ENCODE assay signal across 9 mouse cellular contexts in the genomic region with DNA sequence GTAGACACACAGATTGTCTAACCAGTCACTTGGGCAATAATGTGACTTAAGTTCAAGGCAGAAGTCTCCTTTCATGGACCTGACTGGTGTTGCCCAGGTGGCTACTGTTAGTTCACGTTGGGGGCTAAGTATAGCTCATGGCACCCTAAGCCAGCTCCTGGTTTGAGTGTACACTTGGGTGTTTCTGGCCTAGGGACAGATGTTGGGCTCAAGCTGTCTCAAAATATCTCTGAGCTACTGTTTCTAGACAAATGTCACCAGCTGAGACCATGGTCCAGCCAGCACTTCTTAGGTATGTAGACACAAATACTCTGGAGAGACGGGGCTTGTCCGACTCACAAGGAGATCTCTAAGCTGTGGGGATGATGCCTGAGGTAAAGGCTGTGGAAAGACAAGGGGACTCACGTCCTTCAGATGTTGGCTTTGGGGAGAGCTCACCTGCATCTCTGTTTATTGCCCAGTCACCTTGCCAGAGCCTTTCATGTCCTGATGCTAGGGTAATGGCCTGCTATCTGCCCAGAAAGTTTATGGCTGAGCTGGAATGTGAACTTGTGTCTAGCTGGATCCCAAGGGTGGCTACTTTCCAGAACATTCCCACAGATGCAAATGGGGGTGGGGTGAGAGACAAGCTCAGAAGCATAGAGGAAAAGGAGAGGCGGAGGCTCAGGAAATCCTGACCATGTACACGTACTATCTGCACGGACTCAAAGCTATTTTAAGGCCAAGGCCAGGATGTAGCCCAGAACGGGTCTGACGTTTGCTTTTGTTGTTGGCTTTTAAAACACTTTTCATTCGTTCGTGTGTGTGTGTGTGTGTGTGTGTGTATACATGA. TPM values are rescaled to one million over a fixed set of nuclear protein-coding genes. Genes with fewer than 3 reads are reported as not detected.
DNase-seq lines count a peak whose midpoint lies in the region; ATAC-seq and TF ChIP-seq lines count a peak whose summit lies in the region.
"Had no signal": no experiment of that assay in that cellular context is flagged by ENCODE, and none has a peak within 500 bp of the region (broad histone marks: within the 10 kb centered on the region; RNA-seq: fewer than 3 reads in every experiment).

No protein-coding gene starts in this region.

- no peaks in the 10 kb centered on the region for H3K36me3 ChIP-seq in intestine, embryonic 16.5 days (ENCODE audit: control insufficient read depth, insufficient read depth, low read length)
- no peaks in the 10 kb centered on the region for H3K36me3 ChIP-seq in lung, embryonic 14.5 days (ENCODE audit: insufficient read depth)

- no peak overlapping the region for H3K9ac ChIP-seq in intestine, embryonic 16.5 days (ENCODE audit: low read depth, low read length)
- no peak overlapping the region for H3K9ac ChIP-seq in lung, embryonic 14.5 days

- no peaks in the 10 kb centered on the region for H3K27me3 ChIP-seq in intestine, embryonic 16.5 days (replicated peaks; ENCODE audit: control insufficient read depth, insufficient read depth, low read length)
- H3K27me3 ChIP-seq in lung, embryonic 14.5 days (ENCODE audit: insufficient read depth, low read length) = no peaks in the 10 kb centered on the region

- TF ChIP-seq CTCF in left cerebral cortex, adult 2 months (IDR thresholded peaks at IDR 0.05) = no peak
- TF ChIP-seq CTCF in lung, embryonic 14.5 days (IDR thresholded peaks at IDR 0.05; ENCODE audit: low read depth) = no peak

- 63% methylated on average over 11 of the region's 11 CpGs for WGBS in intestine, embryonic 16.5 days
- 62% methylated on average over 11 of the region's 11 CpGs for WGBS in lung, embryonic 14.5 days

- no peak overlapping the region for H3K4me2 ChIP-seq in intestine, embryonic 16.5 days (ENCODE audit: low read depth, low read length)
- H3K4me2 ChIP-seq in lung, embryonic 14.5 days = no peak overlapping the region

- intact Hi-C loops in left cerebral cortex, adult 2 months (cut with DNase I) = no loop called here

- no peaks in the 10 kb centered on the region for H3K9me3 ChIP-seq in intestine, embryonic 16.5 days (ENCODE audit: control insufficient read depth, low read length)
- no peaks in the 10 kb centered on the region for H3K9me3 ChIP-seq in lung, embryonic 14.5 days (ENCODE audit: low read depth, low read length)

- H3K27ac ChIP-seq in left cerebral cortex, adult 2 months = peak overlapping the region; percentile 70
- H3K27ac ChIP-seq in intestine, embryonic 16.5 days (ENCODE audit: low read length) = peak overlapping the region; percentile 79
- H3K27ac ChIP-seq in lung, embryonic 14.5 days (ENCODE audit: low read depth) = peak overlapping the region; percentile 13; the same call in 1 of the 2 replicates

- DNase-seq in left cerebral cortex, adult 2 months (ENCODE audit: extremely low spot score in 1 of 2, low spot score in 2 of 2) = no peak
- no peak for DNase-seq in left cerebral cortex, adult 11 months (ENCODE audit: low spot score)
- DNase-seq in gastrocnemius, adult 8-10 months (ENCODE audit: low spot score in 2 of 2) = peak; percentile 68 to 77
- peak; percentile 69 for DNase-seq in lung, embryonic 14.5 days
- no peak for DNase-seq in layer of hippocampus, adult 18-20 months (ENCODE audit: low spot score in 2 of 2)
- DNase-seq in cerebellum, postnatal 25 days = no peak
- no peak for DNase-seq in left cerebral cortex, adult 9 months (ENCODE audit: low spot score in 2 of 2)

- peak; percentile 67 for ATAC-seq in intestine, embryonic 16.5 days
- ATAC-seq in lung, embryonic 14.5 days (ENCODE audit: insufficient read depth) = 0 out of 2 replicates have a peak, but pooled peaks have one; percentile 6

- no peak overlapping the region for H3K4me3 ChIP-seq in left cerebral cortex, adult 2 months
- no peak overlapping the region for H3K4me3 ChIP-seq in intestine, embryonic 16.5 days (ENCODE audit: low read length)
- no peak overlapping the region for H3K4me3 ChIP-seq in lung, embryonic 14.5 days (ENCODE audit: low read depth, low read length)

- peaks cover 8% of the 10 kb centered on the region; the same call in 1 of the 2 replicates for H3K4me1 ChIP-seq in intestine, embryonic 16.5 days (ENCODE audit: control insufficient read depth, insufficient read depth, low read length)
- peaks cover 9% of the 10 kb centered on the region; the same call in 1 of the 2 replicates for H3K4me1 ChIP-seq in lung, embryonic 14.5 days (ENCODE audit: insufficient read depth)

RNA-seq across cellular contexts. Expression of gene Pomgnt2, which starts 31.2 kb away (rescaled TPM):
- total RNA-seq in left cerebral cortex, adult 2 months (2021) = 10 to 100 TPM; 39.4 to 40.0 TPM
- 10 to 100 TPM; 14.1 to 17.8 (median 16.4) TPM for total RNA-seq in gastrocnemius, adult 8-10 months (2022)
- 14.4 and 15.9 TPM in 2 replicates for polyA plus RNA-seq in intestine, embryonic 16.5 days (2015; fragmentation: Nextera tagmentation; extraction: Ambion mirVana)
- 9.9 and 10.5 TPM in 2 replicates for polyA plus RNA-seq in lung, embryonic 14.5 days (2014; fragmentation: Nextera tagmentation; extraction: Ambion mirVana)
- total RNA-seq in layer of hippocampus, adult 18-20 months (2021) = 10 to 100 TPM; 45.4 to 45.5 TPM
- total RNA-seq: MEL had no signal

Comparison
In these comparisons a context has a peak if more than half of its experiments do, and no peak if none do; other contexts are left out.
1. DNase-seq: peak in gastrocnemius, adult 8-10 months (2 of 2) and lung, embryonic 14.5 days (single experiment); none in left cerebral cortex, adult 2 months (0 of 2), left cerebral cortex, adult 11 months (single experiment), layer of hippocampus, adult 18-20 months (0 of 2), cerebellum, postnatal 25 days (0 of 2) and left cerebral cortex, adult 9 months (0 of 2).
2. H3K27ac ChIP-seq: peak in every context shown above with its lines; median percentile 79 in intestine, embryonic 16.5 days; 70 in left cerebral cortex, adult 2 months; 13 in lung, embryonic 14.5 days.